Mouse (Mus musculus) MEL (cell line): ENCODE results near the gene Adamtsl1. TPM values are rescaled to one million over a fixed set of nuclear protein-coding genes. Genes with fewer than 3 reads are reported as not detected.

ENCODE experiments used
- DNase-seq: peaks from one replicate; pipeline ENCODE4 v3.0.0; 2011; ENCODE audit warnings: low read depth, low spot score
- H3K27ac ChIP-seq: 2 replicates; pipeline ENCODE4 v1.5.1; 2012; ENCODE audit warnings: low read depth, mild to moderate bottlenecking, control low read depth, low read length, moderate library complexity; ENCODE audit not compliant: control insufficient read depth
- H3K27me3 ChIP-seq, 2 experiments: fragments of 150-350 bp in 1 of 2; sonication (generic) in 1 of 2; 2 replicates each; pipeline ENCODE4 v1.6.1; 2012; ENCODE audit warnings: low read length in 2 of 2, mild to moderate bottlenecking in 2 of 2, improper control_type of control experiment in 1 of 2, moderate library complexity in 1 of 2; ENCODE audit not compliant: insufficient read depth in 2 of 2, control insufficient read depth in 1 of 2
- H3K36me3 ChIP-seq, 2 experiments: 2 replicates each; pipeline ENCODE4 v1.6.1; 2012 to 2014; ENCODE audit warnings: low read length in 2 of 2, improper control_type of control experiment in 1 of 2, inconsistent platforms in 1 of 2, mild to moderate bottlenecking in 1 of 2; ENCODE audit not compliant: insufficient read depth in 2 of 2, control insufficient read depth in 1 of 2
- H3K4me1 ChIP-seq, 2 experiments: fragments of 150-350 bp in 1 of 2; sonication (generic) in 1 of 2; 2 replicates each; pipeline ENCODE4 v1.6.1; 2012; ENCODE audit warnings: low read length in 2 of 2, improper control_type of control experiment in 1 of 2, mild to moderate bottlenecking in 1 of 2; ENCODE audit not compliant: insufficient read depth in 2 of 2, control insufficient read depth in 1 of 2
- H3K4me3 ChIP-seq, 2 experiments: fragments of 150-350 bp in 1 of 2; sonication (generic) in 1 of 2; 2 replicates each; pipeline ENCODE4 v1.5.1; 2012; ENCODE audit warnings: low read depth in 2 of 2, low read length in 2 of 2, mild to moderate bottlenecking in 2 of 2, moderate library complexity in 2 of 2, control low read depth in 1 of 2, improper control_type of control experiment in 1 of 2; ENCODE audit not compliant: control insufficient read depth in 1 of 2, insufficient read depth in 1 of 2
- H3K79me2 ChIP-seq: 2 replicates; pipeline ENCODE4 v1.6.1; 2012; ENCODE audit warnings: mild to moderate bottlenecking, low read length, moderate library complexity; ENCODE audit not compliant: control insufficient read depth, poor library complexity, insufficient read depth
- H3K9ac ChIP-seq: 2 replicates; pipeline ENCODE4 v1.6.1; 2012; ENCODE audit warnings: low read depth, mild to moderate bottlenecking, control low read depth, low read length, moderate library complexity; ENCODE audit not compliant: control insufficient read depth, poor library complexity, severe bottlenecking
- H3K9me3 ChIP-seq: fragments of 150-350 bp; sonication (generic); replicated peaks from 2 replicates; pipeline ENCODE4 v1.6.1; 2012; ENCODE audit warnings: mild to moderate bottlenecking, low read length, improper control_type of control experiment, moderate library complexity; ENCODE audit not compliant: insufficient read depth
- BHLHE40 ChIP-seq: IDR thresholded peaks from 2 replicates; pipeline ENCODE4 v1.6.1; 2012; ENCODE audit warnings: low read depth, mild to moderate bottlenecking, inconsistent platforms, low read length, improper control_type of control experiment, borderline replicate concordance
- CHD1 ChIP-seq: IDR thresholded peaks from 2 replicates; pipeline ENCODE4 v1.6.1; 2012; ENCODE audit warnings: low read depth, mild to moderate bottlenecking, inconsistent platforms, low read length, improper control_type of control experiment
- CTCF ChIP-seq, 3 experiments: IDR thresholded peaks in 2 of 3; conservative IDR thresholded peaks in 1 of 3; 2 replicates each; pipeline ENCODE4 v1.5.1; 2011 to 2012; ENCODE audit warnings: low read length in 3 of 3, low read depth in 2 of 3, mild to moderate bottlenecking in 2 of 3, improper control_type of control experiment in 1 of 3, inconsistent platforms in 1 of 3, mixed read lengths in 1 of 3, moderate library complexity in 1 of 3; ENCODE audit not compliant: control insufficient read depth in 1 of 3, insufficient read depth in 1 of 3, poor library complexity in 1 of 3, severe bottlenecking in 1 of 3
- E2F4 ChIP-seq: IDR thresholded peaks from 2 replicates; pipeline ENCODE4 v1.6.1; 2011; ENCODE audit warnings: low read depth, low read length, improper control_type of control experiment, borderline replicate concordance
- ETS1 ChIP-seq: IDR thresholded peaks from 2 replicates; pipeline ENCODE4 v1.6.1; 2012; ENCODE audit warnings: low read depth, mild to moderate bottlenecking, inconsistent platforms, low read length, improper control_type of control experiment, moderate library complexity
- HCFC1 ChIP-seq: IDR thresholded peaks from 2 replicates; pipeline ENCODE4 v1.6.1; 2012; ENCODE audit warnings: low read depth, mild to moderate bottlenecking, inconsistent platforms, low read length, improper control_type of control experiment, moderate library complexity
- JUND ChIP-seq: IDR thresholded peaks from 2 replicates; pipeline ENCODE4 v1.6.1; 2011; ENCODE audit warnings: low read depth, mild to moderate bottlenecking, improper control_type of control experiment, low read length
- KAT2A ChIP-seq: conservative IDR thresholded peaks from 2 replicates; pipeline ENCODE4 v1.6.1; 2012; ENCODE audit warnings: low read depth, low read length, improper control_type of control experiment, inconsistent platforms
- MAFK ChIP-seq: IDR thresholded peaks from 2 replicates; pipeline ENCODE4 v1.6.1; 2011; ENCODE audit warnings: low read depth, mild to moderate bottlenecking, low read length, improper control_type of control experiment, borderline replicate concordance
- MEF2A ChIP-seq: IDR thresholded peaks from 2 replicates; pipeline ENCODE4 v1.6.1; 2014; ENCODE audit warnings: low read depth, mild to moderate bottlenecking, inconsistent platforms, low read length, improper control_type of control experiment; ENCODE audit not compliant: poor library complexity, insufficient replicate concordance, severe bottlenecking; ENCODE audit errors: extremely low read depth
- MYB ChIP-seq: IDR thresholded peaks from 2 replicates; pipeline ENCODE4 v1.6.1; 2011; ENCODE audit warnings: mild to moderate bottlenecking, low read depth, low read length, improper control_type of control experiment
- NELFE ChIP-seq: IDR thresholded peaks from 2 replicates; pipeline ENCODE4 v1.6.1; 2011; ENCODE audit warnings: low read depth, low read length, improper control_type of control experiment
- POLR2A ChIP-seq, 2 experiments: IDR thresholded peaks; 2 replicates each; pipeline ENCODE4 v1.6.1; 2011 to 2012; ENCODE audit warnings: low read length in 2 of 2, mild to moderate bottlenecking in 2 of 2, control low read depth in 1 of 2, improper control_type of control experiment in 1 of 2, low read depth in 1 of 2, moderate library complexity in 1 of 2; ENCODE audit not compliant: control insufficient read depth in 1 of 2, insufficient read depth in 1 of 2, poor library complexity in 1 of 2
- POLR2AphosphoS2 ChIP-seq: IDR thresholded peaks from 2 replicates; pipeline ENCODE4 v1.6.1; 2011; ENCODE audit warnings: low read length, improper control_type of control experiment
- POLR2AphosphoS5 ChIP-seq: IDR thresholded peaks from 2 replicates; pipeline ENCODE4 v1.6.1; 2012; ENCODE audit warnings: low read depth, borderline replicate concordance, mild to moderate bottlenecking, inconsistent platforms, low read length, moderate library complexity, mixed read lengths
- RAD21 ChIP-seq: IDR thresholded peaks from 2 replicates; pipeline ENCODE4 v1.6.1; 2011; ENCODE audit warnings: mild to moderate bottlenecking, low read depth, low read length, improper control_type of control experiment
- RCOR1 ChIP-seq: IDR thresholded peaks from 2 replicates; pipeline ENCODE4 v1.6.1; 2012; ENCODE audit warnings: low read depth, mild to moderate bottlenecking, inconsistent platforms, low read length, improper control_type of control experiment
- SIN3A ChIP-seq: IDR thresholded peaks from 2 replicates; pipeline ENCODE4 v1.6.1; 2012; ENCODE audit warnings: low read length, improper control_type of control experiment, inconsistent platforms
- SMC3 ChIP-seq: IDR thresholded peaks from 2 replicates; pipeline ENCODE4 v1.6.1; 2011; ENCODE audit warnings: low read depth, low read length, improper control_type of control experiment
- TCF12 ChIP-seq: IDR thresholded peaks from 2 replicates; pipeline ENCODE4 v1.6.1; 2014; ENCODE audit warnings: low read depth, mild to moderate bottlenecking, inconsistent platforms, low read length, improper control_type of control experiment, moderate library complexity
- UBTF ChIP-seq: IDR thresholded peaks from 2 replicates; pipeline ENCODE4 v1.6.1; 2012; ENCODE audit warnings: low read depth, mild to moderate bottlenecking, inconsistent platforms, low read length, improper control_type of control experiment, moderate library complexity, borderline replicate concordance; ENCODE audit not compliant: insufficient read depth
- USF1 ChIP-seq: IDR thresholded peaks from 2 replicates; pipeline ENCODE4 v1.6.1; 2014; ENCODE audit warnings: low read depth, mild to moderate bottlenecking, inconsistent platforms, low read length, improper control_type of control experiment, moderate library complexity
- USF2 ChIP-seq, 2 experiments: IDR thresholded peaks; 2 replicates each; pipeline ENCODE4 v1.6.1; 2011 to 2012; ENCODE audit warnings: improper control_type of control experiment in 2 of 2, low read length in 2 of 2, borderline replicate concordance in 1 of 2, inconsistent platforms in 1 of 2, low read depth in 1 of 2, mild to moderate bottlenecking in 1 of 2; ENCODE audit not compliant: insufficient read depth in 1 of 2
- ZC3H11A ChIP-seq: IDR thresholded peaks from 2 replicates; pipeline ENCODE4 v1.6.1; 2012; ENCODE audit warnings: low read depth, mild to moderate bottlenecking, inconsistent platforms, low read length, improper control_type of control experiment
- ZNF384 ChIP-seq: IDR thresholded peaks from 2 replicates; pipeline ENCODE4 v1.6.1; 2012; ENCODE audit warnings: low read depth, mild to moderate bottlenecking, inconsistent platforms, low read length, improper control_type of control experiment
- polyA plus RNA-seq, 2 experiments: library from polyadenylated mRNA; stranded (reverse) in 1 of 2; unstranded in 1 of 2; fragments of >175 nt in 1 of 2; fragments of >200 nt in 1 of 2; gene quantifications; 2 replicates each; pipeline versions ENCODE4 v1.2.1 to v1.2.4; 2012; ENCODE audit warnings: low replicate concordance in 2 of 2, low read depth in 1 of 2; ENCODE audit not compliant: insufficient read length in 2 of 2, insufficient read depth in 1 of 2, missing spikeins in 1 of 2
- total RNA-seq: library from RNA; depleted of rRNA; stranded (reverse); fragments of 300-350 nt; gene quantifications from 2 replicates; pipeline ENCODE4 v1.2.3, GENCODE M21; 2012

Adamtsl1 gene
- total and polyA plus RNA-seq, 3 experiments = not detected

- Histone ChIP-seq H3K27ac (no peak overlapping the region), H3K79me2 (no peaks in the 10 kb centered on the region), H3K36me3 (no peaks in the 10 kb centered on the region), H3K9ac (no peak overlapping the region), H3K9me3 (no peaks in the 10 kb centered on the region), H3K4me1 (no peaks in the 10 kb centered on the region), H3K27me3 (no peaks in the 10 kb centered on the region), H3K4me3 (no peak overlapping the region)
- no peak for DNase-seq
- no peak for TF ChIP-seq KAT2A
- no peak for TF ChIP-seq USF1
- no peak for TF ChIP-seq RCOR1
- TF ChIP-seq SIN3A = no peak
These were observed 193.5 kb downstream of the Adamtsl1 start for GRCm38 (mm10) chr4:85707352-85708057.

- no peak overlapping the region for H3K9ac ChIP-seq
- no peaks in the 10 kb centered on the region for H3K9me3 ChIP-seq
- H3K4me1 ChIP-seq = no peaks in the 10 kb centered on the region
- no peak for DNase-seq
- H3K36me3 ChIP-seq = no peaks in the 10 kb centered on the region
- no peaks in the 10 kb centered on the region for H3K79me2 ChIP-seq
- H3K4me3 ChIP-seq = no peak overlapping the region
- TF ChIP-seq MYB (no peak), ZNF384 (no peak), UBTF (no peak), KAT2A (no peak), SMC3 (no peak), POLR2A (IDR thresholded peaks at IDR 0.05; ENCODE audit: control insufficient read depth in 1 of 2, insufficient read depth in 1 of 2, low read depth in 1 of 2, low read length in 2 of 2, poor library complexity in 1 of 2) (no peak), NELFE (no peak), RAD21 (no peak)
- no peak overlapping the region for H3K27ac ChIP-seq
- H3K27me3 ChIP-seq = no peaks in the 10 kb centered on the region
These were observed 195.7 kb downstream of the Adamtsl1 start for GRCm38 (mm10) chr4:85709636-85710035.

- Histone ChIP-seq H3K27me3 (no peaks in the 10 kb centered on the region), H3K4me3 (no peak overlapping the region), H3K27ac (no peak overlapping the region), H3K9me3 (no peaks in the 10 kb centered on the region), H3K79me2 (no peaks in the 10 kb centered on the region), H3K4me1 (no peaks in the 10 kb centered on the region), H3K9ac (no peak overlapping the region), H3K36me3 (no peaks in the 10 kb centered on the region)
- no peak for TF ChIP-seq POLR2AphosphoS2
- TF ChIP-seq BHLHE40 = no peak
- TF ChIP-seq TCF12 = no peak
- no peak for TF ChIP-seq ZC3H11A
- no peak for TF ChIP-seq RAD21
- no peak for TF ChIP-seq MAFK
- TF ChIP-seq POLR2A (IDR thresholded peaks at IDR 0.05; ENCODE audit: control insufficient read depth in 1 of 2, insufficient read depth in 1 of 2, low read depth in 1 of 2, low read length in 2 of 2, poor library complexity in 1 of 2) = no peak
- TF ChIP-seq JUND = no peak
- TF ChIP-seq SIN3A = no peak
- TF ChIP-seq MEF2A = no peak
- TF ChIP-seq CHD1 = no peak
- no peak for TF ChIP-seq POLR2AphosphoS5
- no peak for TF ChIP-seq ETS1
- no peak for TF ChIP-seq HCFC1
- no peak for TF ChIP-seq USF2 (IDR thresholded peaks at IDR 0.05; ENCODE audit: borderline replicate concordance in 1 of 2, insufficient read depth in 1 of 2, low read depth in 1 of 2, low read length in 2 of 2)
- TF ChIP-seq E2F4 = no peak
- TF ChIP-seq CTCF (IDR thresholded peaks at IDR 0.05 in 2 of 3, conservative IDR thresholded peaks at IDR 0.05 in 1 of 3; ENCODE audit: control insufficient read depth in 1 of 3, insufficient read depth in 1 of 3, low read depth in 2 of 3, low read length in 3 of 3, poor library complexity in 1 of 3, severe bottlenecking in 1 of 3) = no peak
- no peak for DNase-seq
These were observed 211.0 kb downstream of the Adamtsl1 start for GRCm38 (mm10) chr4:85724999-85725398.
